Mouse (Mus musculus) mesoderm, embryonic 11.5 days (tissue): ENCODE measurements around the gene Gdf1.

Experiments used
- DNase-seq: peaks from one replicate; pipeline ENCODE4 v3.0.0-alpha.2; 2012; ENCODE audit warnings: low read depth, low spot score

Gdf1 gene

GRCm38 (mm10) chr8:70360769-70361168 is 31.2 kb downstream of the Gdf1 start:
- DNase-seq: no peak

- DNase-seq: no peak
These were observed 31.9 kb downstream of the Gdf1 start for GRCm38 (mm10) chr8:70361484-70362032.

- no peak for DNase-seq
These were observed 34.4 kb downstream of the Gdf1 start for GRCm38 (mm10) chr8:70364066-70364465.

GRCm38 (mm10) chr8:70366588-70366987 is 37.0 kb downstream of the Gdf1 start:
- DNase-seq: no peak

GRCm38 (mm10) chr8:70370476-70370875 is 40.9 kb downstream of the Gdf1 start:
- no peak for DNase-seq

- DNase-seq: no peak
These were observed 42.3 kb downstream of the Gdf1 start for GRCm38 (mm10) chr8:70371951-70372350.

GRCm38 (mm10) chr8:70373397-70374317 is 44.0 kb downstream of the Gdf1 start, which contains the start of gene Comp:
Gene Comp, plus strand, starts transcription at chr8:70373558.
- DNase-seq: no peak

GRCm38 (mm10) chr8:70374318-70374927 is 44.8 kb downstream of the Gdf1 start:
- peak; percentile 75 for DNase-seq

GRCm38 (mm10) chr8:70375212-70375859 is 45.7 kb downstream of the Gdf1 start:
- no peak for DNase-seq

GRCm38 (mm10) chr8:70376275-70376741 is 46.7 kb downstream of the Gdf1 start:
- no peak for DNase-seq

GRCm38 (mm10) chr8:70377049-70377448 is 47.4 kb downstream of the Gdf1 start:
- no peak for DNase-seq

GRCm38 (mm10) chr8:70380069-70380468 is 50.5 kb downstream of the Gdf1 start:
- DNase-seq: no peak
